Mouse (Mus musculus): ENCODE measurements at regions not wholly inside any gene's neighbourhood (a gene's known extent, or its start where the extent isn't known, plus 50 kb on each side); places are given as distances from the start of the nearest gene placed in this dataset.

GRCm38 (mm10) chr11:18749265-18750079 is 269.3 kb downstream of the Meis1 start:
- TF ChIP-seq POLR2A (IDR thresholded peaks at IDR 0.05; ENCODE audit: borderline replicate concordance, insufficient read depth, low read length), result no peak
- TF ChIP-seq CTCF (IDR thresholded peaks at IDR 0.05; ENCODE audit: borderline replicate concordance, insufficient read depth, low read depth, low read length), result no peak

Measured in cerebellum, adult 2 months (tissue).